22 mouse cellular contexts compared by ENCODE assay signal in the genomic region with DNA sequence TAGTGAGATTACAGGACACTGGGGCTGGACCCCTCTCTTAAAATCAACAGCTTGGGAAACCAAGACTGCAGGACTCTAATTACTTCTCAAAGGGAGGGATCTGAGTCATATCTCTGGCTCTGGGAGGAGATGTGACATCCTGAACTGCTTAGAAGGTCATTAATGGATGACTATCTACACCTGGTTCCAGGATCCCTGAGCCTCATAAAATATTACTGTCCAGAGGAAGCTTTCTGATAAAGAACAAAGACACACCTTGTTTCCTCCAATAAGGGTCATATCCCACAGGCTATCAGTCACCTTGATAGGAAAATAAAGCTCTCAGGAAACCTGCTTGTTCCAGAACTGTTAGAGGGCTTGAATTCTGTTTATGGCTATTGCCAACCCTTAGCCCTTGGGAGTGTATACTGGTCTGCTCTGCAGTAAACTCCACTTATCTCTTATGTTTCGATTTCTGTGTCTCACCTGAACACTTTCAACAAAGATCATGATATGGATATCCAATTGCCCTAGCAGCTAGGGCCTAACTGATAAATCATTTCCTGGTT. TPM values are rescaled to one million over a fixed set of nuclear protein-coding genes. Genes with fewer than 3 reads are reported as not detected.
DNase-seq lines count a peak whose midpoint lies in the region; ATAC-seq and TF ChIP-seq lines count a peak whose summit lies in the region.
"Had no signal": no experiment of that assay in that cellular context is flagged by ENCODE, and none has a peak within 500 bp of the region (broad histone marks: within the 10 kb centered on the region; RNA-seq: fewer than 3 reads in every experiment).

No protein-coding gene starts in this region.

- H3K9ac ChIP-seq in stomach, embryonic 15.5 days, result no peak overlapping the region
- no peak overlapping the region for H3K9ac ChIP-seq in stomach, postnatal 0 days (ENCODE audit: low read length)
- H3K9ac ChIP-seq in intestine, embryonic 15.5 days, result no peak overlapping the region
- no peak overlapping the region for H3K9ac ChIP-seq in intestine, postnatal 0 days (ENCODE audit: low read depth, low read length)
- H3K9ac ChIP-seq: embryonic facial prominence, embryonic 12.5 days; forebrain, embryonic 13.5 days; forebrain, embryonic 15.5 days; forebrain, postnatal 0 days had no signal

- TF ChIP-seq CTCF in stomach, postnatal 0 days (IDR thresholded peaks at IDR 0.05; ENCODE audit: low read depth), result no peak
- TF ChIP-seq CTCF in intestine, postnatal 0 days (IDR thresholded peaks at IDR 0.05; ENCODE audit: low read depth), result no peak

- no peaks in the 10 kb centered on the region for H3K9me3 ChIP-seq in stomach, embryonic 15.5 days
- no peaks in the 10 kb centered on the region for H3K9me3 ChIP-seq in stomach, postnatal 0 days (ENCODE audit: control insufficient read depth, low read length)
- H3K9me3 ChIP-seq in intestine, embryonic 15.5 days, result no peaks in the 10 kb centered on the region
- no peaks in the 10 kb centered on the region for H3K9me3 ChIP-seq in intestine, postnatal 0 days (ENCODE audit: control insufficient read depth)
- H3K9me3 ChIP-seq: embryonic facial prominence, embryonic 10.5 days; embryonic facial prominence, embryonic 12.5 days; forebrain, embryonic 10.5 days; forebrain, embryonic 15.5 days had no signal

- H3K4me3 ChIP-seq in stomach, embryonic 15.5 days (replicated peaks), result no peak overlapping the region
- no peak overlapping the region for H3K4me3 ChIP-seq in stomach, postnatal 0 days (ENCODE audit: low read depth, low read length)
- no peak overlapping the region for H3K4me3 ChIP-seq in intestine, embryonic 15.5 days (replicated peaks)
- no peak overlapping the region for H3K4me3 ChIP-seq in intestine, postnatal 0 days (ENCODE audit: low read depth, low read length)
- H3K4me3 ChIP-seq: embryonic facial prominence, embryonic 10.5 days; embryonic facial prominence, embryonic 12.5 days; forebrain, embryonic 10.5 days; forebrain, embryonic 13.5 days; forebrain, embryonic 15.5 days had no signal

- no peaks in the 10 kb centered on the region for H3K4me1 ChIP-seq in stomach, embryonic 15.5 days
- no peaks in the 10 kb centered on the region for H3K4me1 ChIP-seq in stomach, postnatal 0 days (replicated peaks; ENCODE audit: control insufficient read depth, insufficient read depth)
- H3K4me1 ChIP-seq in intestine, embryonic 15.5 days (replicated peaks), result no peaks in the 10 kb centered on the region
- no peaks in the 10 kb centered on the region for H3K4me1 ChIP-seq in intestine, postnatal 0 days (replicated peaks; ENCODE audit: control insufficient read depth, insufficient read depth, low read length)
- H3K4me1 ChIP-seq: embryonic facial prominence, embryonic 12.5 days; forebrain, embryonic 10.5 days; forebrain, embryonic 13.5 days; forebrain, embryonic 15.5 days had no signal

- WGBS in stomach, embryonic 15.5 days, result 59% methylated on average over 1 of the region's 1 CpGs
- 57% methylated on average over 1 of the region's 1 CpGs for WGBS in stomach, postnatal 0 days
- 41% methylated on average over 1 of the region's 1 CpGs for WGBS in intestine, embryonic 15.5 days
- WGBS in intestine, postnatal 0 days, result 31% methylated on average over 1 of the region's 1 CpGs

- no peak overlapping the region for H3K27ac ChIP-seq in stomach, embryonic 15.5 days
- H3K27ac ChIP-seq in stomach, postnatal 0 days (replicated peaks), result no peak overlapping the region
- peak overlapping the region; percentile 59 for H3K27ac ChIP-seq in intestine, embryonic 15.5 days
- 0 out of 2 replicates have a peak overlapping the region, but pooled peaks have one; percentile 50 for H3K27ac ChIP-seq in intestine, postnatal 0 days (ENCODE audit: low read depth, low read length)
- H3K27ac ChIP-seq: embryonic facial prominence, embryonic 10.5 days; embryonic facial prominence, embryonic 12.5 days; forebrain, embryonic 10.5 days; forebrain, embryonic 13.5 days; forebrain, embryonic 15.5 days had no signal

- TF ChIP-seq EP300 in stomach, postnatal 0 days (optimal IDR thresholded peaks at IDR 0.05), result no peak

- DNase-seq in stomach, postnatal 0 days (ENCODE audit: low spot score), result no peak
- no peak for DNase-seq in testis, postnatal 10 days (ENCODE audit: low spot score)
- DNase-seq in adrenal gland, postnatal 10 days, result no peak
- DNase-seq: adrenal gland, adult 2 months; adrenal gland, postnatal 14 days; adrenal gland, postnatal 36 days; cerebellum, adult 11-12 months; cerebellum, adult 2 months; cerebellum, adult 9-10 months; cerebellum, postnatal 10 days; forebrain, postnatal 0 days had no signal

- H3K4me2 ChIP-seq in stomach, embryonic 15.5 days, result no peak overlapping the region
- no peak overlapping the region for H3K4me2 ChIP-seq in stomach, postnatal 0 days (replicated peaks; ENCODE audit: low read depth)
- H3K4me2 ChIP-seq in intestine, embryonic 15.5 days (replicated peaks), result no peak overlapping the region
- no peak overlapping the region for H3K4me2 ChIP-seq in intestine, postnatal 0 days (replicated peaks; ENCODE audit: low read depth)
- H3K4me2 ChIP-seq: embryonic facial prominence, embryonic 12.5 days; forebrain, embryonic 13.5 days; forebrain, embryonic 15.5 days had no signal

- H3K36me3 ChIP-seq in stomach, embryonic 15.5 days, result no peaks in the 10 kb centered on the region
- H3K36me3 ChIP-seq in stomach, postnatal 0 days (ENCODE audit: control insufficient read depth, insufficient read depth, low read length), result no peaks in the 10 kb centered on the region
- H3K36me3 ChIP-seq in intestine, embryonic 15.5 days, result no peaks in the 10 kb centered on the region
- H3K36me3 ChIP-seq in intestine, postnatal 0 days (ENCODE audit: control insufficient read depth, insufficient read depth), result no peaks in the 10 kb centered on the region
- H3K36me3 ChIP-seq: embryonic facial prominence, embryonic 10.5 days; embryonic facial prominence, embryonic 12.5 days; forebrain, embryonic 10.5 days; forebrain, embryonic 15.5 days had no signal

- ATAC-seq in stomach, embryonic 15.5 days (ENCODE audit: insufficient read depth, low FRiP score, low read depth), result peak; percentile 19; the same call in 1 of the 2 replicates
- no peak for ATAC-seq in stomach, postnatal 0 days (ENCODE audit: low FRiP score, low TSS enrichment)
- peak; percentile 91 for ATAC-seq in intestine, embryonic 15.5 days
- ATAC-seq in intestine, postnatal 0 days, result peak; percentile 90
- ATAC-seq in erythroid progenitor cell, adult 5-6 weeks (replicated peaks; ENCODE audit: low FRiP score, poor library complexity, severe bottlenecking), result no peak
- ATAC-seq: forebrain, embryonic 13.5 days; forebrain, embryonic 15.5 days; forebrain, postnatal 0 days had no signal

- no peaks in the 10 kb centered on the region for H3K27me3 ChIP-seq in stomach, embryonic 15.5 days (replicated peaks)
- no peaks in the 10 kb centered on the region for H3K27me3 ChIP-seq in stomach, postnatal 0 days (ENCODE audit: control insufficient read depth, insufficient read depth, low read length)
- H3K27me3 ChIP-seq in intestine, embryonic 15.5 days (replicated peaks), result no peaks in the 10 kb centered on the region
- H3K27me3 ChIP-seq in intestine, postnatal 0 days (replicated peaks; ENCODE audit: control insufficient read depth, insufficient read depth, low read length), result no peaks in the 10 kb centered on the region
- H3K27me3 ChIP-seq: embryonic facial prominence, embryonic 12.5 days; forebrain, embryonic 13.5 days; forebrain, embryonic 15.5 days had no signal

RNA-seq across cellular contexts. Expression of gene Sept5, which starts 9.7 kb away (rescaled TPM):
- 21.7 and 22.9 TPM in 2 replicates for polyA plus RNA-seq in stomach, embryonic 15.5 days (2015; fragmentation: Nextera tagmentation; extraction: Ambion mirVana)
- polyA plus RNA-seq in stomach, postnatal 0 days (2015; fragmentation: Nextera tagmentation; extraction: Ambion mirVana), result 38.0 and 38.8 TPM in 2 replicates
- polyA plus RNA-seq in intestine, embryonic 15.5 days (2015; fragmentation: Nextera tagmentation; extraction: Ambion mirVana), result 39.0 and 42.7 TPM in 2 replicates
- 24.7 and 25.4 TPM in 2 replicates for polyA plus RNA-seq in intestine, postnatal 0 days (2015; fragmentation: Nextera tagmentation; extraction: Ambion mirVana)
- 2.1 and 7.6 TPM in 2 replicates for total RNA-seq in erythroid progenitor cell, adult 5-6 weeks (2015; ENCODE audit: low replicate concordance)
- 11.2 TPM in 1 of 2 replicates, not detected in the other for total RNA-seq in erythroid progenitor cell, adult 5-6 weeks (2017; ENCODE audit: low replicate concordance)
- 10 to 100 TPM; 14.2 to 24.3 TPM for total RNA-seq in adrenal gland, postnatal 10 days (2021)

RNA-seq across cellular contexts. Expression of gene Gm49601, which starts 13.2 kb away (rescaled TPM):
- polyA plus RNA-seq in stomach, embryonic 15.5 days (2015; fragmentation: Nextera tagmentation; extraction: Ambion mirVana), result 2.6 and 3.4 TPM in 2 replicates
- polyA plus RNA-seq in stomach, postnatal 0 days (2015; fragmentation: Nextera tagmentation; extraction: Ambion mirVana), result 0.97 and 1.5 TPM in 2 replicates
- 3.5 and 4.3 TPM in 2 replicates for polyA plus RNA-seq in intestine, embryonic 15.5 days (2015; fragmentation: Nextera tagmentation; extraction: Ambion mirVana)
- polyA plus RNA-seq in intestine, postnatal 0 days (2015; fragmentation: Nextera tagmentation; extraction: Ambion mirVana), result 0.34 and 1.4 TPM in 2 replicates
- total RNA-seq in erythroid progenitor cell, adult 5-6 weeks (2015; ENCODE audit: low replicate concordance), result 6.1 TPM in 1 of 2 replicates, not detected in the other
- total RNA-seq in erythroid progenitor cell, adult 5-6 weeks (2017; ENCODE audit: low replicate concordance), result 4.2 TPM in 1 of 2 replicates, not detected in the other
- 1 to 10 TPM; 2.5 to 4.8 TPM for total RNA-seq in adrenal gland, postnatal 10 days (2021)

RNA-seq across cellular contexts. Expression of gene Gp1bb, which starts 17.3 kb away (rescaled TPM):
- polyA plus RNA-seq in stomach, embryonic 15.5 days (2015; fragmentation: Nextera tagmentation; extraction: Ambion mirVana), result 1.3 and 1.6 TPM in 2 replicates
- polyA plus RNA-seq in stomach, postnatal 0 days (2015; fragmentation: Nextera tagmentation; extraction: Ambion mirVana), result 4.6 and 5.4 TPM in 2 replicates
- polyA plus RNA-seq in intestine, embryonic 15.5 days (2015; fragmentation: Nextera tagmentation; extraction: Ambion mirVana), result 2.2 and 2.5 TPM in 2 replicates
- 1.6 and 2.4 TPM in 2 replicates for polyA plus RNA-seq in intestine, postnatal 0 days (2015; fragmentation: Nextera tagmentation; extraction: Ambion mirVana)
- total RNA-seq in erythroid progenitor cell, adult 5-6 weeks (2015; ENCODE audit: low replicate concordance), result 1.7 TPM in 1 of 2 replicates, not detected in the other
- total RNA-seq in erythroid progenitor cell, adult 5-6 weeks (2017; ENCODE audit: low replicate concordance), result 0.51 TPM in 1 of 2 replicates, not detected in the other
- total RNA-seq in adrenal gland, postnatal 10 days (2021), result 1 to 10 TPM; 1.1 to 1.4 TPM
- total RNA-seq: adrenal gland, adult 2 months; ES-E14 had no signal

RNA-seq across cellular contexts. Expression of gene Tbx1, which starts 49.0 kb away (rescaled TPM):
- 0.85 and 1.1 TPM in 2 replicates for polyA plus RNA-seq in stomach, embryonic 15.5 days (2015; fragmentation: Nextera tagmentation; extraction: Ambion mirVana)
- 0.34 TPM in 2 replicates for polyA plus RNA-seq in stomach, postnatal 0 days (2015; fragmentation: Nextera tagmentation; extraction: Ambion mirVana)
- 0.23 and 0.49 TPM in 2 replicates for polyA plus RNA-seq in intestine, embryonic 15.5 days (2015; fragmentation: Nextera tagmentation; extraction: Ambion mirVana)
- polyA plus RNA-seq in intestine, postnatal 0 days (2015; fragmentation: Nextera tagmentation; extraction: Ambion mirVana), result 0.93 and 1.0 TPM in 2 replicates
- total RNA-seq in erythroid progenitor cell, adult 5-6 weeks (2015; ENCODE audit: low replicate concordance), result not detected in 2 replicates
- not detected in 2 replicates for total RNA-seq in erythroid progenitor cell, adult 5-6 weeks (2017; ENCODE audit: low replicate concordance)
- total RNA-seq in adrenal gland, postnatal 10 days (2021), result 1 to 10 TPM; 1.2 to 9.1 TPM
- total RNA-seq: adrenal gland, postnatal 14 days; MEL had no signal

Comparison
In these comparisons a context has a peak if more than half of its experiments do, and no peak if none do; other contexts are left out.
1. ATAC-seq: peak in stomach, embryonic 15.5 days (single experiment), intestine, embryonic 15.5 days (single experiment) and intestine, postnatal 0 days (single experiment); none in stomach, postnatal 0 days (single experiment) and erythroid progenitor cell, adult 5-6 weeks (single experiment).
2. H3K27ac ChIP-seq: peak in intestine, embryonic 15.5 days (single experiment) and intestine, postnatal 0 days (single experiment); none in stomach, embryonic 15.5 days (single experiment) and stomach, postnatal 0 days (single experiment).